23 mouse cellular contexts compared by ENCODE assay signal in the genomic region with DNA sequence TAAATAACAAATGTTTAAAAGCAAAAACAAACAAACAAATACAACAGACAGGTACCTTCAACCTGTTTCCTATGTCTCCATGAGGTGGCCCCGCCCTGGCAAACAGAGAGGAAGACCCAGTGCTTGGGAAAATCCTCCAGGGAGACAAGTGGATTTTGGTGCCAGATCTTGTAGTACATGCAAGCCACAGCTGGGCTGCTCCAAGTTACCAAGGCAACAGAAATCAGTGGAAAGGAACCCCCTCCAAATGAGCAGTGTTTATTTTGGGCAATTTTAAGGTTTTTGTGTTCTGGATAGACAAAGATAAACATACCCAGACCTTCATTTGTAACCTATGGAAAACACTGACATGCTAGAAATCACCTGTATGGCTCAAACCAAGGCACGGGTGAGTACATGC. TPM values are rescaled to one million over a fixed set of nuclear protein-coding genes. Genes with fewer than 3 reads are reported as not detected.
A peak's percentile ranks its signal among the peaks of the same experiment; 100 is the strongest.
DNase-seq lines count a peak whose midpoint lies in the region; ATAC-seq and TF ChIP-seq lines count a peak whose summit lies in the region.
"Had no signal": no experiment of that assay in that cellular context is flagged by ENCODE, and none has a peak within 500 bp of the region (broad histone marks: within the 10 kb centered on the region; RNA-seq: fewer than 3 reads in every experiment).

No protein-coding gene starts in this region.

- H3K4me2 ChIP-seq in forebrain, postnatal 0 days (ENCODE audit: low read depth), result no peak overlapping the region
- no peak overlapping the region for H3K4me2 ChIP-seq in hindbrain, postnatal 0 days (ENCODE audit: low read depth, low read length)
- no peak overlapping the region for H3K4me2 ChIP-seq in hindbrain, embryonic 12.5 days (replicated peaks)
- no peak overlapping the region for H3K4me2 ChIP-seq in midbrain, embryonic 11.5 days
- H3K4me2 ChIP-seq in midbrain, embryonic 13.5 days (replicated peaks), result no peak overlapping the region
- H3K4me2 ChIP-seq in liver, embryonic 12.5 days, result no peak overlapping the region
- H3K4me2 ChIP-seq: embryonic facial prominence, embryonic 15.5 days; forebrain, embryonic 12.5 days; heart, embryonic 12.5 days; hindbrain, embryonic 13.5 days had no signal

- no peak overlapping the region for H3K4me3 ChIP-seq in forebrain, postnatal 0 days (ENCODE audit: low read depth, low read length)
- no peak overlapping the region for H3K4me3 ChIP-seq in forebrain, embryonic 10.5 days
- no peak overlapping the region for H3K4me3 ChIP-seq in hindbrain, postnatal 0 days (ENCODE audit: low read length)
- no peak overlapping the region for H3K4me3 ChIP-seq in hindbrain, embryonic 12.5 days
- no peak overlapping the region for H3K4me3 ChIP-seq in midbrain, embryonic 11.5 days (ENCODE audit: low read depth, low read length)
- no peak overlapping the region for H3K4me3 ChIP-seq in midbrain, embryonic 13.5 days (replicated peaks)
- H3K4me3 ChIP-seq in liver, embryonic 12.5 days, result no peak overlapping the region
- H3K4me3 ChIP-seq: embryonic facial prominence, embryonic 15.5 days; erythroblast, embryonic 14.5 days; forebrain, embryonic 12.5 days; gastrocnemius, adult 2 months; heart, embryonic 12.5 days; hindbrain, embryonic 13.5 days had no signal

- TF ChIP-seq POLR2A in brain, embryonic 14.5 days (IDR thresholded peaks at IDR 0.05; ENCODE audit: borderline replicate concordance, extremely low read depth, insufficient read depth, insufficient read length, poor library complexity, severe bottlenecking), result no peak

- 0 out of 2 replicates have a peak, but pooled peaks cover 5% of the 10 kb centered on the region for H3K36me3 ChIP-seq in forebrain, postnatal 0 days (ENCODE audit: insufficient read depth)
- peaks cover 21% of the 10 kb centered on the region for H3K36me3 ChIP-seq in forebrain, embryonic 10.5 days (replicated peaks)
- no peaks in the 10 kb centered on the region; the same call in 1 of the 2 replicates for H3K36me3 ChIP-seq in hindbrain, postnatal 0 days (ENCODE audit: insufficient read depth, low read length)
- H3K36me3 ChIP-seq in hindbrain, embryonic 12.5 days, result peaks cover 14% of the 10 kb centered on the region
- no peaks in the 10 kb centered on the region for H3K36me3 ChIP-seq in midbrain, embryonic 11.5 days (ENCODE audit: control insufficient read depth, insufficient read depth, low read length)
- H3K36me3 ChIP-seq in midbrain, embryonic 13.5 days, result peaks cover 7% of the 10 kb centered on the region
- no peaks in the 10 kb centered on the region for H3K36me3 ChIP-seq in liver, embryonic 12.5 days
- H3K36me3 ChIP-seq: forebrain, embryonic 12.5 days had no signal

- H3K9me3 ChIP-seq in forebrain, postnatal 0 days (ENCODE audit: low read length), result no peaks in the 10 kb centered on the region
- no peaks in the 10 kb centered on the region for H3K9me3 ChIP-seq in forebrain, embryonic 10.5 days
- H3K9me3 ChIP-seq in hindbrain, postnatal 0 days (ENCODE audit: low read length), result no peaks in the 10 kb centered on the region
- H3K9me3 ChIP-seq in hindbrain, embryonic 12.5 days (replicated peaks), result no peaks in the 10 kb centered on the region
- H3K9me3 ChIP-seq in midbrain, embryonic 11.5 days (ENCODE audit: control insufficient read depth, low read length), result no peaks in the 10 kb centered on the region
- no peaks in the 10 kb centered on the region for H3K9me3 ChIP-seq in midbrain, embryonic 13.5 days
- H3K9me3 ChIP-seq in liver, embryonic 12.5 days (replicated peaks), result no peaks in the 10 kb centered on the region
- H3K9me3 ChIP-seq: embryonic facial prominence, embryonic 15.5 days; forebrain, embryonic 12.5 days; heart, embryonic 12.5 days; hindbrain, embryonic 13.5 days had no signal

- no peaks in the 10 kb centered on the region for H3K27me3 ChIP-seq in forebrain, postnatal 0 days (ENCODE audit: insufficient read depth, low read length)
- no peaks in the 10 kb centered on the region for H3K27me3 ChIP-seq in forebrain, embryonic 10.5 days (ENCODE audit: poor library complexity, severe bottlenecking)
- H3K27me3 ChIP-seq in hindbrain, postnatal 0 days (ENCODE audit: insufficient read depth, low read length), result no peaks in the 10 kb centered on the region
- H3K27me3 ChIP-seq in hindbrain, embryonic 12.5 days, result peaks cover 11% of the 10 kb centered on the region
- H3K27me3 ChIP-seq in midbrain, embryonic 11.5 days (ENCODE audit: control insufficient read depth, insufficient read depth, low read length), result no peaks in the 10 kb centered on the region; the same call in 1 of the 2 replicates
- H3K27me3 ChIP-seq in midbrain, embryonic 13.5 days, result no peaks in the 10 kb centered on the region
- H3K27me3 ChIP-seq in liver, embryonic 12.5 days (replicated peaks), result peaks cover 17% of the 10 kb centered on the region
- H3K27me3 ChIP-seq: CH12.LX; embryonic facial prominence, embryonic 15.5 days; Patski had no signal

- ATAC-seq in forebrain, postnatal 0 days, result peak; percentile 87
- peak; percentile 40; the same call in 1 of the 2 replicates for ATAC-seq in hindbrain, postnatal 0 days
- ATAC-seq in hindbrain, embryonic 12.5 days (ENCODE audit: low FRiP score), result no peak
- no peak for ATAC-seq in midbrain, embryonic 11.5 days (ENCODE audit: low FRiP score)
- ATAC-seq in midbrain, embryonic 13.5 days, result no peak
- ATAC-seq in liver, embryonic 12.5 days, result no peak
- ATAC-seq: inflammation-experienced regulatory T-cells, adult 6 months; intestine, postnatal 0 days; Patski had no signal

- WGBS in forebrain, postnatal 0 days, result 65% methylated on average over 2 of the region's 2 CpGs
- 86% methylated on average over 2 of the region's 2 CpGs for WGBS in forebrain, embryonic 10.5 days
- WGBS in hindbrain, postnatal 0 days, result 69% methylated on average over 2 of the region's 2 CpGs
- WGBS in hindbrain, embryonic 12.5 days, result 73% methylated on average over 2 of the region's 2 CpGs
- WGBS in midbrain, embryonic 11.5 days, result 90% methylated on average over 2 of the region's 2 CpGs
- WGBS in midbrain, embryonic 13.5 days, result 79% methylated on average over 2 of the region's 2 CpGs
- 71% methylated on average over 2 of the region's 2 CpGs for WGBS in liver, embryonic 12.5 days (ENCODE audit: insufficient replicate concordance)

- H3K9ac ChIP-seq in forebrain, postnatal 0 days, result no peak overlapping the region
- H3K9ac ChIP-seq in hindbrain, postnatal 0 days (replicated peaks; ENCODE audit: low read length), result no peak overlapping the region
- H3K9ac ChIP-seq in hindbrain, embryonic 12.5 days, result no peak overlapping the region
- no peak overlapping the region for H3K9ac ChIP-seq in midbrain, embryonic 11.5 days (ENCODE audit: low read length)
- H3K9ac ChIP-seq in midbrain, embryonic 13.5 days (replicated peaks), result no peak overlapping the region
- no peak overlapping the region for H3K9ac ChIP-seq in liver, embryonic 12.5 days
- H3K9ac ChIP-seq: embryonic facial prominence, embryonic 15.5 days; forebrain, embryonic 12.5 days; heart, embryonic 12.5 days; hindbrain, embryonic 13.5 days had no signal

- no peaks in the 10 kb centered on the region for H3K4me1 ChIP-seq in forebrain, postnatal 0 days (ENCODE audit: insufficient read depth)
- H3K4me1 ChIP-seq in forebrain, embryonic 10.5 days, result no peaks in the 10 kb centered on the region
- no peaks in the 10 kb centered on the region for H3K4me1 ChIP-seq in hindbrain, postnatal 0 days (ENCODE audit: insufficient read depth, low read length)
- H3K4me1 ChIP-seq in hindbrain, embryonic 12.5 days, result no peaks in the 10 kb centered on the region
- H3K4me1 ChIP-seq in midbrain, embryonic 11.5 days (ENCODE audit: control insufficient read depth, insufficient read depth, low read length), result no peaks in the 10 kb centered on the region
- H3K4me1 ChIP-seq in midbrain, embryonic 13.5 days (replicated peaks), result no peaks in the 10 kb centered on the region
- H3K4me1 ChIP-seq in liver, embryonic 12.5 days, result no peaks in the 10 kb centered on the region
- H3K4me1 ChIP-seq: embryonic facial prominence, embryonic 15.5 days; forebrain, embryonic 12.5 days; heart, embryonic 12.5 days; hindbrain, embryonic 13.5 days had no signal

- H3K27ac ChIP-seq in forebrain, postnatal 0 days (ENCODE audit: low read depth, low read length), result 0 out of 2 replicates have a peak overlapping the region, but pooled peaks have one; percentile 47
- no peak overlapping the region for H3K27ac ChIP-seq in forebrain, embryonic 10.5 days
- no peak overlapping the region; the same call in 1 of the 2 replicates for H3K27ac ChIP-seq in hindbrain, postnatal 0 days
- H3K27ac ChIP-seq in hindbrain, embryonic 12.5 days, result no peak overlapping the region
- H3K27ac ChIP-seq in midbrain, embryonic 11.5 days (ENCODE audit: low read depth, low read length), result no peak overlapping the region
- H3K27ac ChIP-seq in midbrain, embryonic 13.5 days, result no peak overlapping the region
- H3K27ac ChIP-seq in liver, embryonic 12.5 days, result no peak overlapping the region
- H3K27ac ChIP-seq: embryonic facial prominence, embryonic 15.5 days; forebrain, embryonic 12.5 days; gastrocnemius, adult 2 months; hindbrain, embryonic 13.5 days had no signal

- DNase-seq in forebrain, postnatal 0 days, result peak; percentile 75
- DNase-seq in forebrain, embryonic 10.5 days (ENCODE audit: extremely low spot score, low spot score), result no peak
- peak; percentile 65 for DNase-seq in hindbrain, postnatal 0 days (ENCODE audit: low spot score)
- DNase-seq in midbrain, embryonic 11.5 days (ENCODE audit: low spot score, missing footprints), result peak; percentile 10
- DNase-seq in brain, embryonic 14.5 days (ENCODE audit: low read depth), result peak; percentile 45
- DNase-seq: adrenal gland, postnatal 14 days; cerebellum, adult 8-10 months; cerebellum, postnatal 14 days; embryo, embryonic 11 days; gastrocnemius, adult 2 months; gastrocnemius, postnatal 25 days had no signal

- peak; percentile 26; the same call in 1 of the 2 replicates for TF ChIP-seq CTCF in forebrain, postnatal 0 days (IDR thresholded peaks at IDR 0.05; ENCODE audit: low read depth)
- TF ChIP-seq CTCF in hindbrain, postnatal 0 days (IDR thresholded peaks at IDR 0.05; ENCODE audit: low read depth), result peak; percentile 17; the same call in 1 of the 2 replicates
- no peak for TF ChIP-seq CTCF in brain, embryonic 14.5 days (IDR thresholded peaks at IDR 0.05; ENCODE audit: borderline replicate concordance, extremely low read depth, insufficient read depth, insufficient read length)

RNA-seq across cellular contexts. Expression of a gene that starts 9.5 kb away (rescaled TPM):
- 21.5 and 30.0 TPM in 2 replicates for total RNA-seq in forebrain, postnatal 0 days (2014; rRNA removed)
- polyA plus RNA-seq in forebrain, postnatal 0 days (2015; fragmentation: Nextera tagmentation; extraction: Ambion mirVana), result 11.6 and 15.4 TPM in 2 replicates
- polyA plus RNA-seq in forebrain, embryonic 10.5 days (2016; fragmentation: Nextera tagmentation; extraction: Ambion mirVana), result 21.0 and 22.3 TPM in 2 replicates
- total RNA-seq in hindbrain, postnatal 0 days (2014; rRNA removed), result 34.7 and 41.9 TPM in 2 replicates
- polyA plus RNA-seq in hindbrain, postnatal 0 days (2015; fragmentation: Nextera tagmentation; extraction: Ambion mirVana), result 16.6 and 17.9 TPM in 2 replicates
- 37.1 and 42.8 TPM in 2 replicates for polyA plus RNA-seq in hindbrain, embryonic 12.5 days (2016; fragmentation: Nextera tagmentation; extraction: Ambion mirVana)
- polyA plus RNA-seq in midbrain, embryonic 11.5 days (2014; fragmentation: Nextera tagmentation; extraction: Ambion mirVana), result 18.1 and 18.2 TPM in 2 replicates
- polyA plus RNA-seq in midbrain, embryonic 13.5 days (2015; fragmentation: Nextera tagmentation; extraction: Ambion mirVana), result 27.6 and 35.0 TPM in 2 replicates
- 68.5 and 82.4 TPM in 2 replicates for polyA plus RNA-seq in brain, embryonic 14.5 days (2012; rRNA removed)
- polyA plus RNA-seq in liver, embryonic 12.5 days (2016; fragmentation: Nextera tagmentation; extraction: Ambion mirVana), result 4.2 and 4.3 TPM in 2 replicates

RNA-seq across cellular contexts. Expression of a gene that starts 11.3 kb away (rescaled TPM):
- total RNA-seq in forebrain, postnatal 0 days (2014; rRNA removed), result 32.7 and 41.1 TPM in 2 replicates
- polyA plus RNA-seq in forebrain, postnatal 0 days (2015; fragmentation: Nextera tagmentation; extraction: Ambion mirVana), result 29.5 and 35.3 TPM in 2 replicates
- polyA plus RNA-seq in forebrain, embryonic 10.5 days (2016; fragmentation: Nextera tagmentation; extraction: Ambion mirVana), result 23.5 and 24.7 TPM in 2 replicates
- 35.6 and 40.6 TPM in 2 replicates for total RNA-seq in hindbrain, postnatal 0 days (2014; rRNA removed)
- polyA plus RNA-seq in hindbrain, postnatal 0 days (2015; fragmentation: Nextera tagmentation; extraction: Ambion mirVana), result 41.1 and 44.7 TPM in 2 replicates
- polyA plus RNA-seq in hindbrain, embryonic 12.5 days (2016; fragmentation: Nextera tagmentation; extraction: Ambion mirVana), result 33.1 and 33.8 TPM in 2 replicates
- polyA plus RNA-seq in midbrain, embryonic 11.5 days (2014; fragmentation: Nextera tagmentation; extraction: Ambion mirVana), result 17.0 and 18.1 TPM in 2 replicates
- polyA plus RNA-seq in midbrain, embryonic 13.5 days (2015; fragmentation: Nextera tagmentation; extraction: Ambion mirVana), result 27.0 and 28.2 TPM in 2 replicates
- polyA plus RNA-seq in brain, embryonic 14.5 days (2012; rRNA removed), result 26.8 and 28.6 TPM in 2 replicates
- polyA plus RNA-seq in liver, embryonic 12.5 days (2016; fragmentation: Nextera tagmentation; extraction: Ambion mirVana), result 12.0 and 13.2 TPM in 2 replicates
- polyA plus RNA-seq: erythroblast, embryonic 14.5 days had no signal

RNA-seq across cellular contexts. Expression of a gene that starts 16.6 kb away (rescaled TPM):
- 9.5 and 16.0 TPM in 2 replicates for total RNA-seq in forebrain, postnatal 0 days (2014; rRNA removed)
- 11.4 and 12.9 TPM in 2 replicates for polyA plus RNA-seq in forebrain, postnatal 0 days (2015; fragmentation: Nextera tagmentation; extraction: Ambion mirVana)
- polyA plus RNA-seq in forebrain, embryonic 10.5 days (2016; fragmentation: Nextera tagmentation; extraction: Ambion mirVana), result 126 and 138 TPM in 2 replicates
- 20.1 and 23.3 TPM in 2 replicates for total RNA-seq in hindbrain, postnatal 0 days (2014; rRNA removed)
- polyA plus RNA-seq in hindbrain, postnatal 0 days (2015; fragmentation: Nextera tagmentation; extraction: Ambion mirVana), result 16.0 and 18.3 TPM in 2 replicates
- 50.4 and 52.9 TPM in 2 replicates for polyA plus RNA-seq in hindbrain, embryonic 12.5 days (2016; fragmentation: Nextera tagmentation; extraction: Ambion mirVana)
- polyA plus RNA-seq in midbrain, embryonic 11.5 days (2014; fragmentation: Nextera tagmentation; extraction: Ambion mirVana), result 51.5 and 57.7 TPM in 2 replicates
- 31.8 and 36.8 TPM in 2 replicates for polyA plus RNA-seq in midbrain, embryonic 13.5 days (2015; fragmentation: Nextera tagmentation; extraction: Ambion mirVana)
- 35.1 and 61.4 TPM in 2 replicates for polyA plus RNA-seq in brain, embryonic 14.5 days (2012; rRNA removed)
- polyA plus RNA-seq in liver, embryonic 12.5 days (2016; fragmentation: Nextera tagmentation; extraction: Ambion mirVana), result 65.9 and 68.3 TPM in 2 replicates

RNA-seq across cellular contexts. Expression of a gene that starts 34.2 kb away (rescaled TPM):
- total RNA-seq in forebrain, postnatal 0 days (2014; rRNA removed), result 2.8 and 4.3 TPM in 2 replicates
- 2.4 and 2.5 TPM in 2 replicates for polyA plus RNA-seq in forebrain, postnatal 0 days (2015; fragmentation: Nextera tagmentation; extraction: Ambion mirVana)
- polyA plus RNA-seq in forebrain, embryonic 10.5 days (2016; fragmentation: Nextera tagmentation; extraction: Ambion mirVana), result 1.7 and 1.8 TPM in 2 replicates
- 10.4 and 11.8 TPM in 2 replicates for total RNA-seq in hindbrain, postnatal 0 days (2014; rRNA removed)
- polyA plus RNA-seq in hindbrain, postnatal 0 days (2015; fragmentation: Nextera tagmentation; extraction: Ambion mirVana), result 3.8 and 4.0 TPM in 2 replicates
- 2.9 and 3.0 TPM in 2 replicates for polyA plus RNA-seq in hindbrain, embryonic 12.5 days (2016; fragmentation: Nextera tagmentation; extraction: Ambion mirVana)
- polyA plus RNA-seq in midbrain, embryonic 11.5 days (2014; fragmentation: Nextera tagmentation; extraction: Ambion mirVana), result 1.1 and 1.3 TPM in 2 replicates
- 2.4 and 2.6 TPM in 2 replicates for polyA plus RNA-seq in midbrain, embryonic 13.5 days (2015; fragmentation: Nextera tagmentation; extraction: Ambion mirVana)
- 11.8 and 12.9 TPM in 2 replicates for polyA plus RNA-seq in brain, embryonic 14.5 days (2012; rRNA removed)
- polyA plus RNA-seq in liver, embryonic 12.5 days (2016; fragmentation: Nextera tagmentation; extraction: Ambion mirVana), result 1.9 and 2.2 TPM in 2 replicates

RNA-seq across cellular contexts. Expression of a gene that starts 44.4 kb away (rescaled TPM):
- 116 and 166 TPM in 2 replicates for total RNA-seq in forebrain, postnatal 0 days (2014; rRNA removed)
- 182 and 189 TPM in 2 replicates for polyA plus RNA-seq in forebrain, postnatal 0 days (2015; fragmentation: Nextera tagmentation; extraction: Ambion mirVana)
- polyA plus RNA-seq in forebrain, embryonic 10.5 days (2016; fragmentation: Nextera tagmentation; extraction: Ambion mirVana), result 318 and 342 TPM in 2 replicates
- 107 and 138 TPM in 2 replicates for total RNA-seq in hindbrain, postnatal 0 days (2014; rRNA removed)
- polyA plus RNA-seq in hindbrain, postnatal 0 days (2015; fragmentation: Nextera tagmentation; extraction: Ambion mirVana), result 189 and 194 TPM in 2 replicates
- polyA plus RNA-seq in hindbrain, embryonic 12.5 days (2016; fragmentation: Nextera tagmentation; extraction: Ambion mirVana), result 171 and 184 TPM in 2 replicates
- polyA plus RNA-seq in midbrain, embryonic 11.5 days (2014; fragmentation: Nextera tagmentation; extraction: Ambion mirVana), result 256 and 275 TPM in 2 replicates
- polyA plus RNA-seq in midbrain, embryonic 13.5 days (2015; fragmentation: Nextera tagmentation; extraction: Ambion mirVana), result 182 and 191 TPM in 2 replicates
- 94.9 and 119 TPM in 2 replicates for polyA plus RNA-seq in brain, embryonic 14.5 days (2012; rRNA removed)
- 162 and 174 TPM in 2 replicates for polyA plus RNA-seq in liver, embryonic 12.5 days (2016; fragmentation: Nextera tagmentation; extraction: Ambion mirVana)

Comparison
In these comparisons a context has a peak if more than half of its experiments do, and no peak if none do; other contexts are left out.
1. ATAC-seq: peak in forebrain, postnatal 0 days (single experiment) and hindbrain, postnatal 0 days (single experiment); none in hindbrain, embryonic 12.5 days (single experiment), midbrain, embryonic 11.5 days (single experiment), midbrain, embryonic 13.5 days (single experiment) and liver, embryonic 12.5 days (single experiment).